18 mouse cellular contexts compared by ENCODE assay signal in the genomic region with DNA sequence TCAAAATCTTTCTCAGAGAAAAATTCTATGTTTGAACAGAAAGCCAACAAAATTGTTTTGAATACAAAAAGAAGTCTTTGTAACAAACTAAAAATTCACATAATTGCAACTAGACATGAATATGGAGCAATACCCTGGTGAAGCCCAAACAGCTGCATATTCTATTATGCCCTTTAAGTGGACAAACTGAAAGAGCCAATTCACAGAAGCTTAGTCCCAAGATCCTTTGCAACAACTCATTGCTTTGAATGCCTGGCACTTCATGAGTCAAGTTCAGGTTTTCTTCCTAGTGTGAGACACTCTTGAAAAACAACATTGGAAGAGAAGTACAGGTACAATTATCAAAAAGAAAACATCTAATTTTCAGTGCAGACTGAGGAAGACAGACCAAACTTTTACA. TPM values are rescaled to one million over a fixed set of nuclear protein-coding genes. Genes with fewer than 3 reads are reported as not detected.
DNase-seq lines count a peak whose midpoint lies in the region; ATAC-seq and TF ChIP-seq lines count a peak whose summit lies in the region.
"Had no signal": no experiment of that assay in that cellular context is flagged by ENCODE, and none has a peak within 500 bp of the region (broad histone marks: within the 10 kb centered on the region; RNA-seq: fewer than 3 reads in every experiment).

No protein-coding gene starts in this region.

- H3K4me3 ChIP-seq in left cerebral cortex, adult 2 months, result no peak overlapping the region
- H3K4me3 ChIP-seq in neural tube, embryonic 15.5 days (replicated peaks), result no peak overlapping the region

- no peaks in the 10 kb centered on the region for H3K36me3 ChIP-seq in neural tube, embryonic 15.5 days
- H3K36me3 ChIP-seq: G1E; limb, embryonic 15.5 days had no signal

- no peak for TF ChIP-seq CTCF in left cerebral cortex, adult 2 months (IDR thresholded peaks at IDR 0.05)

- peak; percentile 26 for DNase-seq in embryo, embryonic 10.5 days (ENCODE audit: low spot score)
- no peak for DNase-seq in embryo, embryonic 11 days
- DNase-seq in left cerebral cortex, adult 2 months (ENCODE audit: extremely low spot score in 1 of 2, low spot score in 2 of 2), result no peak
- no peak for DNase-seq in left cerebral cortex, postnatal 36 days (ENCODE audit: low spot score in 2 of 2)
- DNase-seq in retina, postnatal 1 day, result peak; percentile 28
- DNase-seq in retina, embryonic 14.5 days (ENCODE audit: low spot score), result no peak
- no peak for DNase-seq in thymus, postnatal 25 days
- DNase-seq: adrenal gland, postnatal 25 days; cerebellum, adult 8-10 months; heart, postnatal 10 days; kidney, adult 18-20 months; layer of hippocampus, postnatal 36 days; lung, embryonic 14.5 days; lung, postnatal 4 days; right cerebral cortex, postnatal 4 days had no signal

- peak overlapping the region; percentile 5; the same call in 1 of the 2 replicates for H3K27ac ChIP-seq in left cerebral cortex, adult 2 months
- no peak overlapping the region for H3K27ac ChIP-seq in neural tube, embryonic 15.5 days (replicated peaks)

- H3K9me3 ChIP-seq in neural tube, embryonic 15.5 days (replicated peaks), result no peaks in the 10 kb centered on the region
- H3K9me3 ChIP-seq: G1E; limb, embryonic 15.5 days had no signal

- H3K27me3 ChIP-seq in neural tube, embryonic 15.5 days (replicated peaks), result no peaks in the 10 kb centered on the region
- H3K27me3 ChIP-seq: limb, embryonic 15.5 days had no signal

- no peak overlapping the region for H3K4me2 ChIP-seq in neural tube, embryonic 15.5 days

- peaks cover 16% of the 10 kb centered on the region for H3K4me1 ChIP-seq in neural tube, embryonic 15.5 days

- intact Hi-C loops in left cerebral cortex, adult 2 months (cut with DNase I), result loop anchor here (1.0 kb wide), 1 partner anchor 76 kb away; no protein-coding TSS in a partner anchor
- intact Hi-C loops in left cerebral cortex, postnatal 36 days (cut with DNase I), result no loop called here

- no peak overlapping the region for H3K9ac ChIP-seq in neural tube, embryonic 15.5 days (replicated peaks)
- H3K9ac ChIP-seq: limb, embryonic 15.5 days; lung, embryonic 14.5 days had no signal

- no peak for ATAC-seq in neural tube, embryonic 15.5 days (ENCODE audit: low FRiP score)

RNA-seq across cellular contexts. Expression of a gene that starts 8.8 kb away (rescaled TPM):
- total RNA-seq in left cerebral cortex, adult 2 months (2021), result 10 to 100 TPM; 66.5 to 67.3 TPM
- 10 to 100 TPM; 59.9 to 63.2 TPM for total RNA-seq in left cerebral cortex, postnatal 36 days (2021)
- polyA plus RNA-seq in neural tube, embryonic 15.5 days (2015; fragmentation: Nextera tagmentation; extraction: Ambion mirVana), result 212 and 217 TPM in 2 replicates

Comparison
In these comparisons a context has a peak if more than half of its experiments do, and no peak if none do; other contexts are left out.
1. DNase-seq: peak in embryo, embryonic 10.5 days (single experiment) and retina, postnatal 1 day (single experiment); none in embryo, embryonic 11 days (single experiment), left cerebral cortex, adult 2 months (0 of 2), left cerebral cortex, postnatal 36 days (0 of 2), retina, embryonic 14.5 days (single experiment) and thymus, postnatal 25 days (single experiment).